Mouse (Mus musculus) C3H10T1/2 (cell line): ENCODE results near the gene Odf3l1. TPM values are rescaled to one million over a fixed set of nuclear protein-coding genes. Genes with fewer than 3 reads are reported as not detected.

ENCODE experiments used
- polyA plus RNA-seq, 2 experiments: library from polyadenylated mRNA; unstranded; fragments of >200 nt; fragmentation: generic; extraction: Trizol; gene quantifications; one replicate each; pipeline ENCODE4 v1.2.1; 2012; ENCODE audit warnings: missing spikeins in 2 of 2

Gene Odf3l1
- under 1 TPM; 0.11 to 0.30 TPM for polyA plus RNA-seq

DNA sequence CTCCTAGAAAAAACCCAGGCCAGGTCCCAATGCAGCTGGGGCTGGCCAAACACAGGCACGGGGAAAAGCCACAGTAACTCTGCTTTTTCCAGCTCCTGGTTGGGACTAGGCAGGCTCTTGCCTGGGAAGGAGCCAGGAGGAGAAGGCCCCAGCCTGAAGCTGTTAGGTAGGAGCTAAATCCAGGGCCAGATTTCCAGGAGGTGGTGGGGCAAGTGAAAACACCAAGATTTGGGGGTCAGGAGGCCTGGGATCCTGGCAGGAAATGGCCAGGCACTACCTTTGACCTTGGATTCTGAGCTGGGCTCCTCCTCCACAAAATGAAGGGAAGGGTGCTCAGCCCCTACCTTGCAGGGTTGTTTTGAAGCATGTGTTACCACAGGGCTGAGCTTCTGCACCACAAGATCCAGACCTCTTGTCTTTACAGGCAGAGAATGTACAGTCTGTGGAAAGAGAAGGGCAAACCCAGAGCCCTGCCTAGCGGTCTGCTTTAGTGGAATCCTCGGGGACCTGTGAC, at the start of gene Odf3l1:
TSS of gene Odf3l1 (minus strand) at position 464 of the 514 bp plus-strand sequence.

DNA sequence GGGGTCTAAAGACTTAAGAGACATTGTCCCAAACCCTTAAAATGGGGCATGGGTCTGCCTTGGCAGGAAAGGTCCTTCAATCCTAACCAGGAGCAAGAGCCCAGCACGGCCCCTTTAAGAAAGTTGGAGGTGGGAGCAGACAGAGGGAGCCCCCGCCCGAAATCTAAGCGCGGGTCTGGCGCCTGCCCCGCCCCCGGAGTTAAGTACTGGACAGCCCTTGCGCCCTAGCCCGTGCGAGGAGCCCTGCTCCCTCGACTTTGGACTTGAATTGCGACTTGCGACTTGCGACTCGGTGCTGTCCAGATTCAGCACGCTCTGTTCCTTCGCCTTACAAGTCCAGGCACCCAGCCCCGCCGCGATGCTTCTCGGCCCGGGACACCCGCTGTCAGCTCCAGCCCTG, 353 bp upstream of the Odf3l1 start, which contains the start of gene Cspg4:
TSS of gene Cspg4 (plus strand) at position 202 of the 400 bp plus-strand sequence.

Other genes with a start within 250 kb of the Odf3l1 start
- gene Lingo1, start 68.2 kb downstream of the Odf3l1 start, polyA plus RNA-seq: 1 to 10 TPM in 1 of 2 experiments, under 1 TPM in 1; 0.11 to 1.1 TPM
- 10 to 100 TPM; 35.5 to 66.8 TPM for gene Cspg4, start 354 bp upstream of the Odf3l1 start, polyA plus RNA-seq
- 10 to 100 TPM in 1 of 2 experiments, 1 to 10 TPM in 1; 3.1 to 16.5 TPM for gene Snx33, start 63.7 kb upstream of the Odf3l1 start, polyA plus RNA-seq
- 100 to 1,000 TPM; 122 to 125 TPM for gene Imp3, start 72.8 kb upstream of the Odf3l1 start, polyA plus RNA-seq
- 1 to 10 TPM; 1.8 to 7.1 TPM for gene Snupn, start 86.2 kb upstream of the Odf3l1 start, polyA plus RNA-seq
- 10 to 100 TPM in 1 of 2 experiments, 1 to 10 TPM in 1; 3.8 to 18.0 TPM for gene Ptpn9, start 130.2 kb upstream of the Odf3l1 start, polyA plus RNA-seq
- gene Sin3a, start 207.4 kb upstream of the Odf3l1 start, polyA plus RNA-seq: 10 to 100 TPM in 1 of 2 experiments, 1 to 10 TPM in 1; 1.8 to 15.3 TPM